Mouse (Mus musculus) neural tube, postnatal 0 days (tissue): Measurements from ENCODE around the gene Prss53. TPM values are rescaled to one million over a fixed set of nuclear protein-coding genes. Genes with fewer than 3 reads are reported as not detected.

Experiments
- polyA plus RNA-seq: library from polyadenylated mRNA; unstranded; fragments of >200 nt; fragmentation: Nextera tagmentation; extraction: Ambion mirVana; gene quantifications from 2 replicates; pipeline ENCODE4 v1.2.1, GENCODE M21; 2015

Gene Prss53
- polyA plus RNA-seq, result 0.76 and 0.77 TPM in 2 replicates

DNA sequence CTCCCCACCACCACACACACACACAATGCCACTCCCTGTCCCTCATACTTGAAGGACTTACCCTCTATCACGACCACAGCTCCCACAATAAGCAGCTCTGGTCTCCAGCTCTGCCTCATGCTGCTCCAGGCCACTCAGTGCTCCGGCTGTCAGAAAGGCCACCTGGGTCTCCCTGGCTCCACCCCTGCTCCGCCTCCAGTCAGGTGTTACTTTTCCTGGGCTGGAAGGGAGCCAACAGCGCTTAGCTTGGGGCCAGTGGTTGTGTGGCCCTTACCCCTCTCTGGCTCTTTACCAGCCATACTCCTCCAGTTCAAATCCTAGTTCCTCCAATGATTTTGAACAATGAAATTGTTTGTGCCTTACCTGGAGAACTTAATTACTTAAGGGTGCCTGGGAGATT lies at the start of gene Prss53:
TSS of gene Prss53 (minus strand) at position 173 of the 400 bp plus-strand sequence.

GRCm38 (mm10) chr7:127929923-127930322 lies 39.2 kb upstream of the Prss53 start, which contains the start of gene Prss8:
TSS of gene Prss8 (minus strand) at chr7:127930104.

GRCm38 (mm10) chr7:127912190-127912871 lies 21.6 kb upstream of the Prss53 start, which contains the start of gene Kat8:
TSS of gene Kat8 (plus strand) at chr7:127912516.

GRCm38 (mm10) chr7:127903971-127904796 lies 13.4 kb upstream of the Prss53 start, which contains the start of gene Bckdk:
TSS of gene Bckdk (plus strand) at chr7:127904082.

DNA sequence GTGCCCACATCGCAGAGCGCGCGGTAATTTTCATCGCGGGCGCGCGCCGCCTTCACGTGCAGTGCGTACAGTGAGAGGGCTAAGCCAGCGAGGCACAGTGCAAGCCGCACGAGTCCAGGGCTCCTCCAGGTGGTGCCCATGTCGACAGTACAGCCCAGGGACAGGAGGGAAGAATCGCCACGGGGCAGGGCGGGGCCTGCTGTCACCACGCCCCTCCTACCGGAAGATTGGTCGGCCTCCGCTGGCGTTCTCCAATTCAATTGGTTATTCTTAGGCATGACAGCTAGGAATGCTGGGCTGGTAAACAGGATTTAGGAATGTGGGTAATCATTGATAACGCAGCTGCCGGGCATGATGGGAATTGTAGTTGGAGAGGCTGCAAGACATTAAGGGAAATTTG lies 4.7 kb upstream of the Prss53 start, which contains the start of the genes Gm21974 and Vkorc1:
TSS of gene Gm21974 (minus strand) at position 13 of the 400 bp plus-strand sequence.
TSS of gene Vkorc1 (minus strand) at position 176 of the 400 bp plus-strand sequence.

GRCm38 (mm10) chr7:127876467-127877348 lies 14.1 kb downstream of the Prss53 start, which contains the start of gene Zfp668:
TSS of gene Zfp668 (minus strand) at chr7:127876828.

DNA sequence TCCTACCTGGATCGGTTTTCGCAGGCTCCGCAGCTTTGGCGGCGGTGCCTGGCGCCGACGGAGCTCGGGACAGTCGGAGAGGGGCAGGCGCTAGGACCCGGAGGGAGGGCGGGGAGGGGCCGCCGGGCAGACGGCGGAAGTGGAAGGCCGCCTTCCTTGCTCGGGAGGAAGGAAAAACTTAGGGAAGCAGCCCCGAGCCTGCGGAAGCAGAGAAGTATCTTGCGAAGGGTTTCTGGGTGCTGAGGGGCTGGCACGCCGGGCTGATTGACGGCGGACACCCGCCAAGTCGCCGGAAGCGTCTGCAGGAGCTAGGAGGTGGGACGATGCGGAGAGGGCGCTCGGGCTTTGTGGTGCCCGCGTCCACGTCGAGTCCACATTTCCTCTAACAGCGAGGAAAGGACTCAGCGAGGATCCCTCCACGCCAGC lies 14.7 kb downstream of the Prss53 start, which contains the start of gene Zfp646:
TSS of gene Zfp646 (plus strand) at position 181 of the 426 bp plus-strand sequence.

Other genes with a start within 250 kb of the Prss53 start
- gene Bcl7c, start 182.0 kb downstream of the Prss53 start, polyA plus RNA-seq, result 59.4 and 60.7 TPM in 2 replicates
- gene Ctf1, start 178.2 kb downstream of the Prss53 start, polyA plus RNA-seq, result 5.3 and 5.8 TPM in 2 replicates
- 0.08 TPM in 1 of 2 replicates, not detected in the other for gene Ctf2, start 158.8 kb downstream of the Prss53 start, polyA plus RNA-seq
- gene Fbxl19, start 146.4 kb downstream of the Prss53 start, polyA plus RNA-seq, result 7.4 and 8.8 TPM in 2 replicates
- 13.2 and 13.7 TPM in 2 replicates for gene Orai3, start 121.2 kb downstream of the Prss53 start, polyA plus RNA-seq
- 17.7 and 18.5 TPM in 2 replicates for gene Setd1a, start 114.3 kb downstream of the Prss53 start, polyA plus RNA-seq
- not detected in 2 replicates for gene Gm49388, start 105.4 kb downstream of the Prss53 start, polyA plus RNA-seq
- gene Hsd3b7, start 90.4 kb downstream of the Prss53 start, polyA plus RNA-seq, result 12.2 and 12.5 TPM in 2 replicates
- gene Stx4a, start 66.7 kb downstream of the Prss53 start, polyA plus RNA-seq, result 28.1 and 32.5 TPM in 2 replicates
- gene Stx1b, start 66.4 kb downstream of the Prss53 start, polyA plus RNA-seq, result 78.8 and 97.1 TPM in 2 replicates
- gene Zfp646, start 14.7 kb downstream of the Prss53 start, polyA plus RNA-seq, result 3.8 and 4.5 TPM in 2 replicates
- 21.9 and 22.7 TPM in 2 replicates for gene Zfp668, start 14.1 kb downstream of the Prss53 start, polyA plus RNA-seq
- not detected in 2 replicates for gene Gm21974, start 4.5 kb upstream of the Prss53 start, polyA plus RNA-seq
- gene Vkorc1, start 4.6 kb upstream of the Prss53 start, polyA plus RNA-seq, result 94.0 and 98.3 TPM in 2 replicates
- 59.5 and 62.2 TPM in 2 replicates for gene Bckdk, start 13.1 kb upstream of the Prss53 start, polyA plus RNA-seq
- gene Kat8, start 21.5 kb upstream of the Prss53 start, polyA plus RNA-seq, result 32.9 and 34.4 TPM in 2 replicates
- gene Prss8, start 39.1 kb upstream of the Prss53 start, polyA plus RNA-seq, result 0.75 and 0.80 TPM in 2 replicates
- 18.5 and 19.6 TPM in 2 replicates for gene Prss36, start 55.8 kb upstream of the Prss53 start, polyA plus RNA-seq
- 283 and 308 TPM in 2 replicates for gene Fus, start 76.5 kb upstream of the Prss53 start, polyA plus RNA-seq
- 13.0 and 15.8 TPM in 2 replicates for gene Pycard, start 102.9 kb upstream of the Prss53 start, polyA plus RNA-seq
- gene Trim72, start 113.0 kb upstream of the Prss53 start, polyA plus RNA-seq, result not detected in 2 replicates
- gene Itgam, start 171.7 kb upstream of the Prss53 start, polyA plus RNA-seq, result 1.4 and 1.5 TPM in 2 replicates
- not detected in 2 replicates for gene Gm49368, start 171.7 kb upstream of the Prss53 start, polyA plus RNA-seq
- gene Itgax, start 238.6 kb upstream of the Prss53 start, polyA plus RNA-seq, result 0.08 TPM in 1 of 2 replicates, not detected in the other